Mouse (Mus musculus) thymus, postnatal 0 days (tissue): ENCODE data around the gene Atp5e. TPM values are rescaled to one million over a fixed set of nuclear protein-coding genes. Genes with fewer than 3 reads are reported as not detected.

ENCODE experiments used
- DNase-seq: peaks from one replicate; pipeline ENCODE4 v3.0.0-alpha.2; 2015; ENCODE audit warnings: low spot score
- polyA plus RNA-seq: library from polyadenylated mRNA; unstranded; fragments of >200 nt; fragmentation: Nextera tagmentation; extraction: Ambion mirVana; gene quantifications from 2 replicates; pipeline ENCODE4 v1.2.1, GENCODE M21; 2015

Gene Atp5e
- polyA plus RNA-seq, 1 experiment from 2014 or later = 855 TPM

DNA sequence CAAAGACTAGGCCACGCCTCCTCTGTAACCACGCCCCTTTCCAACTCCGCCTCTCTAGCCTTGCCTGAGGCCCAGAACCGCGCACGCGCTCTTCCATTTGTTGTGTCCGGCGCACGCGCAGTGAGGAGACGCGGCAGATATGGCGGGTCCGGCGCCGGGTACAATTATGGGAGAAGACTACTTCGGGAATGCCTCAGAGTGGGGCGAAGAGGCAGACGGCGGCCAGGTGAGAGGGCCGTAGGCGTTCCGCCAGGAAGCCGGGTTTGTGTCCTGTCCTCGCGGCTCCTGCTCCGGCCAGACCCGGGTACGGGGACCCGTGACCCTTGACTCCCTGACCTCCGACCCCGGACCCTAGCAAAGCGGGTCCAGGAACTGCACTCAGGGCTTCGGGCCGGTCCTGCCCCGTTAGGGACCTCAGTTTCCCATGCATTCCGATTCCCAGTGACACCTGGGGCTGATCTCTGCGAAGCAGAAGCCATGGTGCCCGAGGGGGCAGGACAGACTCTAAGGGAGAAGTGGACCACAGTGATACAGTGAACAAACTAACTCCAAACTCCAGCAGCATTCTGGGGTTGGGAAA lies 48.1 kb downstream of the Atp5e start, which contains the start of gene Nelfcd:
Nelfcd (plus strand) TSS at position 74 of the 580 bp plus-strand sequence.
- DNase-seq = peak; percentile 98

DNA sequence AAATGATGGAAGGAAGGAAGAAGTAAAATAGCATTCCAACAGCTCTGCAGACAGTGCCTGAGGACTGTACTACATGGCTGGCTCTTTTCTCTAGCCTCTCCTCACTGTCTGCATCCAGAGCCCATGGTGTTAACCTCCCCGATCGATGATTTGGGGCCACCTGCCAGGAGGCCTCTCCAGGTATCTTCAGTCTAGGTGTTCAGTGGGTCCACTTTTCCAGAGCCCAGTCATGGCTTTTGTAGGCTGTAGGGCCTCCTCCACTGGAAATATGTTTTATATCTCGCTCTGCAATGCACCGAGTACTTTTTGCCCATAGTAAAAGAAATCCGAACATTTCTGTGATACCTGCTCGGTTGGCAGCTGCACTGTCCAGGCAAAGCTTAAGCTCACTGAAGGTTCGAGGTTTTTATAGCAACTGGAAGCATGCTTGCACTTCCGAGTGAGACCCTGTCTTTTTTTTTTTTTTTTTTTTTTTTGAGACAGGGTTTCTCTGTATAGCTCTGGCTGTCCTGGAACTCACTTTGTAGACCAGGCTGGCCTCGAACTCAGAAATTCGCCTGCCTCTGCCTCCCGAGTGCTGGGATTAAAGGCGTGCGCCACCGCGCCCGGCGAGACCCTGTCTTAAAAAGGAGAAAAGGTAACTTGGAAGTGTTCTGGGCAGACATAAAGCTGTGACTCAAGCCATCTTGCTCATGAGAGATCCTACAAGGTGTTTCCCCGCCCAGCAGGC lies 48.7 kb downstream of the Atp5e start:
- DNase-seq = no peak

GRCm38 (mm10) chr2:174413127-174413526 lies 50.8 kb downstream of the Atp5e start:
- DNase-seq = no peak

Other genes with a start within 250 kb of the Atp5e start
- 679 TPM in 2 replicates for gene Gnas, start 179.8 kb downstream of the Atp5e start, polyA plus RNA-seq
- gene Gm20721, start 117.4 kb downstream of the Atp5e start, polyA plus RNA-seq = 4.1 and 5.4 TPM in 2 replicates
- gene Nelfcd, start 48.3 kb downstream of the Atp5e start, polyA plus RNA-seq = 83.8 and 87.2 TPM in 2 replicates
- gene Ctsz, start 25.1 kb downstream of the Atp5e start, polyA plus RNA-seq = 133 and 141 TPM in 2 replicates
- gene Tubb1, start 13.4 kb downstream of the Atp5e start, polyA plus RNA-seq = 0.22 TPM in 1 of 2 replicates, not detected in the other
- gene Prelid3b, start 9.0 kb upstream of the Atp5e start, polyA plus RNA-seq = 149 TPM in 2 replicates
- 0.22 and 0.35 TPM in 2 replicates for gene Zfp831, start 179.4 kb upstream of the Atp5e start, polyA plus RNA-seq